Mouse (Mus musculus) embryonic facial prominence, embryonic 14.5 days (tissue): ENCODE data around the gene Sin3b. TPM values are rescaled to one million over a fixed set of nuclear protein-coding genes. Genes with fewer than 3 reads are reported as not detected.

Source experiments
- ATAC-seq: fragments of 200-750 bp; cut with Nextera tagmentation; 2 replicates; pipeline ENCODE4 v1.8.0; 2017; ENCODE audit warnings: low read depth, moderate number of reproducible peaks, moderate TSS enrichment
- DNase-seq: peaks from one replicate; pipeline ENCODE4 v3.0.0-alpha.2; 2015; ENCODE audit warnings: low spot score
- H3K27ac ChIP-seq: fragments of 300-500 bp; sonication (generic); replicated peaks from 2 replicates; pipeline ENCODE4 v1.5.1; 2014; ENCODE audit warnings: low read depth, mild to moderate bottlenecking, low read length, moderate library complexity
- H3K27me3 ChIP-seq: fragments of 300-500 bp; sonication (generic); replicated peaks from 2 replicates; pipeline ENCODE4 v1.6.1; 2014; ENCODE audit warnings: low read length; ENCODE audit not compliant: control insufficient read depth, insufficient read depth
- H3K36me3 ChIP-seq: fragments of 300-500 bp; sonication (generic); 2 replicates; pipeline ENCODE4 v1.6.1; 2014; ENCODE audit warnings: low read length, mixed read lengths; ENCODE audit not compliant: control insufficient read depth, insufficient read depth
- H3K4me1 ChIP-seq: fragments of 300-500 bp; sonication (generic); 2 replicates; pipeline ENCODE4 v1.6.1; 2014; ENCODE audit warnings: antibody characterized with exemption, low read length; ENCODE audit not compliant: control insufficient read depth, insufficient read depth
- H3K4me2 ChIP-seq: fragments of 300-500 bp; sonication (generic); 2 replicates; pipeline ENCODE4 v1.6.1; 2014; ENCODE audit warnings: low read depth, mild to moderate bottlenecking, low read length, moderate library complexity, mixed read lengths
- H3K4me3 ChIP-seq: fragments of 300-500 bp; sonication (generic); 2 replicates; pipeline ENCODE4 v1.5.1; 2014; ENCODE audit warnings: low read depth, mild to moderate bottlenecking, low read length
- H3K9ac ChIP-seq: fragments of 300-500 bp; sonication (generic); 2 replicates; pipeline ENCODE4 v1.6.1; 2014; ENCODE audit warnings: low read depth, mild to moderate bottlenecking, low read length, moderate library complexity, mixed read lengths
- H3K9me3 ChIP-seq: fragments of 300-500 bp; sonication (generic); 2 replicates; pipeline ENCODE4 v1.6.1; 2016; ENCODE audit warnings: low read length; ENCODE audit not compliant: control insufficient read depth
- WGBS: fragments of 180-500 bp; shearing (Covaris S2); extraction: QIAGEN DNeasy Blood & Tissue Kit; methylation state at CpG from one replicate; pipeline ENCODE4 v1.1.7; 2014; 5-methylcytosine and 5-hydroxymethylcytosine counted together
- microRNA-seq: library from miRNA; unstranded; fragments of <30 nt; microRNA quantifications from one replicate; pipeline ENCODE4, GENCODE M21; 2016; ENCODE audit warnings: borderline number of aligned reads
- polyA plus RNA-seq: library from polyadenylated mRNA; unstranded; fragments of >200 nt; fragmentation: Nextera tagmentation; extraction: Ambion mirVana; gene quantifications from 2 replicates; pipeline ENCODE4 v1.2.1, GENCODE M21; 2014

Sin3b gene
- polyA plus RNA-seq, 1 experiment from 2014 or later = 183 TPM

DNA sequence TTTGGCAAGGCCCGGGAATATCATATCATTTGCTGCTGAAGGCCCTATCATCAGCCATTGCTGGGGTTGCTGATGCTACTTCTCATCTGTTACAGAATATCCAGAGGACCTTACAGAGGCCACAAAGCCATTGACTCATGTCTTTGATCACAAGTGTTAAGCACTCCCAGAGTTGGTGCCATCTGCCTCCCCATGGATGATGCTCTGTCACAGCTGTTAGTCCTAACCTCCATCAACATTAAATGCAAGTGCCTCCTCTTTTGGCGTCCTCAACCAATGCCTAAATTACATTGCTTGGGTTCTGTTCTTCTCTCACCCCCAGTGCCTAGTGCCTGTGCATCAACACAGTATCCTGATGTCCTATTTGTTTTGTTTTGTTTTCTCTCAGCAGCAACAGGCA is 78.5 kb downstream of the Sin3b start:
- H3K36me3 ChIP-seq = no peaks in the 10 kb centered on the region
- no peaks in the 10 kb centered on the region for H3K9me3 ChIP-seq
- H3K4me2 ChIP-seq = no peak overlapping the region
- no peak overlapping the region for H3K9ac ChIP-seq
- WGBS = 64% methylated on average over 2 of the region's 2 CpGs
- no peaks in the 10 kb centered on the region for H3K27me3 ChIP-seq
- no peaks in the 10 kb centered on the region for H3K4me1 ChIP-seq
- no peak overlapping the region for H3K27ac ChIP-seq
- DNase-seq (no peak), ATAC-seq (no peak)
- H3K4me3 ChIP-seq = no peak overlapping the region

Small RNA genes lying within 50 kb of the gene (microRNA-seq; reads per million reads assigned to microRNA genes)
- gene Gm26237 = not detected

Other genes with a start within 250 kb of the Sin3b start
- gene Cherp, start 248.1 kb upstream of the Sin3b start, polyA plus RNA-seq = 57.4 and 57.9 TPM in 2 replicates
- 14.9 and 15.4 TPM in 2 replicates for gene Slc35e1, start 230.7 kb upstream of the Sin3b start, polyA plus RNA-seq
- gene Med26, start 175.0 kb upstream of the Sin3b start, polyA plus RNA-seq = 13.9 and 16.2 TPM in 2 replicates
- 100 and 113 TPM in 2 replicates for gene Smim7, start 152.2 kb upstream of the Sin3b start, polyA plus RNA-seq
- gene Tmem38a, start 151.2 kb upstream of the Sin3b start, polyA plus RNA-seq = 60.1 and 70.6 TPM in 2 replicates
- gene Nwd1, start 76.6 kb upstream of the Sin3b start, polyA plus RNA-seq = 0.17 and 0.29 TPM in 2 replicates
- 1.4 and 1.8 TPM in 2 replicates for gene F2rl3, start 38.6 kb downstream of the Sin3b start, polyA plus RNA-seq